Mouse (Mus musculus) erythroblast, embryonic 14.5 days (primary cell): ENCODE data around the gene Cbarp.

Experiments
- GATA1 ChIP-seq: IDR thresholded peaks from 2 replicates; pipeline ENCODE4 v1.6.1; 2012; ENCODE audit warnings: low read length, inconsistent platforms, mixed read lengths
- TAL1 ChIP-seq: IDR thresholded peaks from 3 replicates; pipeline ENCODE4 v1.6.1; 2012; ENCODE audit warnings: low read length, inconsistent platforms, mixed read lengths

DNA sequence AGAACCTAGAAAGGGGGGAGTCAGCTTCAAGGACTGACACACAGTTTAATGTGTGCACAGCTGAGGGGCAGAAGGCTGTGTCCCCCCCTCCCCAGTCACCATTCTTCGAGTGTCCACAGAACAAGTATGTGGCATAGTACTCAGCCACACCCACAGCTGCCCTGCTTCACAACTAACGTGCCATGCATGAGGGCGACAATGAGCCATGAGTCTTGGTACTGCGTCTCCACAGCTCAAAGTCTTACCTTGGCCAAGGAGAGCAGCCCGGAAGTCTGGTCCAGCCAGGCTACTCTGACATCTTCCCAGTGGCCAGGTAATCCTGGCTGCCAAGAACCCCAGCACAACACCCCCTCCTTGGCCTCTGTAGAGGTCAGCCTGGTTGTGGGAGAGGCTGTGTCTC is 47.9 kb downstream of the Cbarp start:
- TF ChIP-seq TAL1 (no peak), GATA1 (no peak)
